Mouse (Mus musculus): ENCODE results near the gene Gga1. TPM values are rescaled to one million over a fixed set of nuclear protein-coding genes. Genes with fewer than 3 reads are reported as not detected.

The Gga1 gene
- 71.2 TPM for polyA plus RNA-seq (2012; fragmentation: generic; extraction: Trizol)
- long read RNA-seq, experiment 1, transcript Gga1-201 (17 exons, 3,034 nt) = major isoform, 15 of 36 reads
- long read RNA-seq, experiment 1, partial matches to known transcripts = 21 of 36 reads
- long read RNA-seq, experiment 1, other reads (novel, unspliced or antisense) = 0 of 36 reads
- long read RNA-seq, experiment 2, transcript Gga1-201 (17 exons, 3,034 nt) = major isoform, 516 of 590 reads
- long read RNA-seq, experiment 2, partial matches to known transcripts = 17 of 590 reads
- long read RNA-seq, experiment 2, other reads (novel, unspliced or antisense) = 57 of 590 reads

GRCm38 (mm10) chr15:78876991-78877809 is at the start of gene Gga1:
Gene Gga1, plus strand, starts transcription at chr15:78877190.
- Histone ChIP-seq H3K36me3 (ENCODE audit: control insufficient read depth, insufficient read depth) (peaks cover 22% of the 10 kb centered on the region), H3ac (ENCODE audit: control insufficient read depth, insufficient read length, low read depth) (peak within 1 kb of the TSS; percentile 66), H3K79me3 (ENCODE audit: low read depth) (peaks cover 6% of the 10 kb centered on the region), H3K79me2 (ENCODE audit: control insufficient read depth, insufficient read depth) (peaks cover 26% of the 10 kb centered on the region), H3K4me3 (ENCODE audit: insufficient read depth, poor library complexity, severe bottlenecking) (peak within 1 kb of the TSS; percentile 98), H3K27me3 (ENCODE audit: control insufficient read depth, insufficient read depth, insufficient read length) (no peaks in the 10 kb centered on the region)
- TF ChIP-seq CEBPB (IDR thresholded peaks at IDR 0.05; ENCODE audit: low read depth) (no peak), CTCF (IDR thresholded peaks at IDR 0.05; ENCODE audit: control insufficient read depth, insufficient read depth, insufficient read length) (peak; percentile 30), MAX (IDR thresholded peaks at IDR 0.05) (peak; percentile 60)

DNA sequence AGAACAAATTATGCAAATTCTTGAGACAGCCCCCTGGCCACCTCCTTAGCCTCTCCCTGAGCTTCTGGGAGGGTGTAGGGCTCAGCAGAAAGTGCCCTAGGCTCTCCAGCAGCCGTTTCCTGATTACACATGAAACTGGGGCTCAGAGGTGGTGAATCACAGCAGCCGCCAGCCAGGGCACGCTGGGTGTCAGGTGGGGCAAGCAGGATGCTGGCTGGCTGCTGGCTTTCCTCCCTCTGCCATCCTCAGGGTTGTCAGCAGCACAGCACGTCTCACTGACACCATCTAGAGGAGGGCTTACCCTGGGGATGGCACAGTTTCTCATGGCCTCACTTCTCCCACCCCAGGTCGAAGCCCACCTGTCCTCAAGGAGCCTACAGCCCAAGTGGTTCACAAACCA is 48.7 kb upstream of the Gga1 start:
- no peaks in the 10 kb centered on the region for H3K27me3 ChIP-seq (ENCODE audit: control insufficient read depth, insufficient read depth, insufficient read length)
- H3ac ChIP-seq (ENCODE audit: control insufficient read depth, insufficient read length, low read depth) = no peak overlapping the region
- TF ChIP-seq FOSL1 (IDR thresholded peaks at IDR 0.05; ENCODE audit: insufficient read depth, low read length, poor library complexity, severe bottlenecking) (no peak), MAX (IDR thresholded peaks at IDR 0.05) (peak; percentile 81), CTCF (IDR thresholded peaks at IDR 0.05; ENCODE audit: control insufficient read depth, insufficient read depth, insufficient read length) (peak; percentile 20), MYOG (IDR thresholded peaks at IDR 0.05; ENCODE audit: control insufficient read depth, extremely low read depth, insufficient read length) (no peak)
- no peaks in the 10 kb centered on the region for H3K36me3 ChIP-seq (ENCODE audit: control insufficient read depth, insufficient read depth)
- H3K79me3 ChIP-seq (ENCODE audit: low read depth) = no peaks in the 10 kb centered on the region
- H3K79me2 ChIP-seq (ENCODE audit: control insufficient read depth, insufficient read depth) = no peaks in the 10 kb centered on the region
- no peak overlapping the region for H3K4me3 ChIP-seq (ENCODE audit: insufficient read depth, poor library complexity, severe bottlenecking)

GRCm38 (mm10) chr15:78829636-78830035 is 47.4 kb upstream of the Gga1 start:
- H3K79me2 ChIP-seq (ENCODE audit: control insufficient read depth, insufficient read depth) = no peaks in the 10 kb centered on the region
- TF ChIP-seq MYOD1 (IDR thresholded peaks at IDR 0.05; ENCODE audit: control insufficient read depth, insufficient read length, low read depth) (no peak), USF1 (IDR thresholded peaks at IDR 0.05; ENCODE audit: low read depth) (no peak), MYOG (IDR thresholded peaks at IDR 0.05; ENCODE audit: control insufficient read depth, extremely low read depth, insufficient read length) (no peak), CTCF (IDR thresholded peaks at IDR 0.05; ENCODE audit: control insufficient read depth, insufficient read depth, insufficient read length) (no peak), FOSL1 (IDR thresholded peaks at IDR 0.05; ENCODE audit: insufficient read depth, low read length, poor library complexity, severe bottlenecking) (no peak), CEBPB (IDR thresholded peaks at IDR 0.05; ENCODE audit: low read depth) (no peak), MAX (IDR thresholded peaks at IDR 0.05) (no peak)

GRCm38 (mm10) chr15:78830742-78831719 is 46.0 kb upstream of the Gga1 start:
- no peak for TF ChIP-seq CTCF (IDR thresholded peaks at IDR 0.05; ENCODE audit: control insufficient read depth, insufficient read depth, insufficient read length)
- no peak overlapping the region for H3ac ChIP-seq (ENCODE audit: control insufficient read depth, insufficient read length, low read depth)
- no peaks in the 10 kb centered on the region for H3K79me3 ChIP-seq (ENCODE audit: low read depth)
- no peaks in the 10 kb centered on the region for H3K27me3 ChIP-seq (ENCODE audit: control insufficient read depth, insufficient read depth, insufficient read length)
- no peak overlapping the region for H3K4me3 ChIP-seq (ENCODE audit: insufficient read depth, poor library complexity, severe bottlenecking)
- H3K79me2 ChIP-seq (ENCODE audit: control insufficient read depth, insufficient read depth) = no peaks in the 10 kb centered on the region
- no peaks in the 10 kb centered on the region for H3K36me3 ChIP-seq (ENCODE audit: control insufficient read depth, insufficient read depth)

More at GRCm38 (mm10) chr15:78829636-78830035, 47.4 kb upstream of the Gga1 start:
- Histone ChIP-seq H3K36me3 (ENCODE audit: control insufficient read depth, insufficient read depth) (no peaks in the 10 kb centered on the region), H3K27me3 (ENCODE audit: control insufficient read depth, insufficient read depth, insufficient read length) (no peaks in the 10 kb centered on the region), H3ac (ENCODE audit: control insufficient read depth, insufficient read length, low read depth) (no peak overlapping the region), H3K4me3 (ENCODE audit: insufficient read depth, poor library complexity, severe bottlenecking) (no peak overlapping the region), H3K79me3 (ENCODE audit: low read depth) (no peaks in the 10 kb centered on the region)

GRCm38 (mm10) chr15:78831720-78832657 is 45.0 kb upstream of the Gga1 start:
- TF ChIP-seq MYOG (IDR thresholded peaks at IDR 0.05; ENCODE audit: control insufficient read depth, extremely low read depth, insufficient read length) = no peak
- no peak for TF ChIP-seq MAX (IDR thresholded peaks at IDR 0.05)
- no peak for TF ChIP-seq FOSL1 (IDR thresholded peaks at IDR 0.05; ENCODE audit: insufficient read depth, low read length, poor library complexity, severe bottlenecking)
- no peak for TF ChIP-seq MYOD1 (IDR thresholded peaks at IDR 0.05; ENCODE audit: control insufficient read depth, insufficient read length, low read depth)
- no peak for TF ChIP-seq CEBPB (IDR thresholded peaks at IDR 0.05; ENCODE audit: low read depth)
- TF ChIP-seq CTCF (IDR thresholded peaks at IDR 0.05; ENCODE audit: control insufficient read depth, insufficient read depth, insufficient read length) = no peak
- no peak overlapping the region for H3ac ChIP-seq (ENCODE audit: control insufficient read depth, insufficient read length, low read depth)
- no peak overlapping the region for H3K4me3 ChIP-seq (ENCODE audit: insufficient read depth, poor library complexity, severe bottlenecking)
- H3K79me2 ChIP-seq (ENCODE audit: control insufficient read depth, insufficient read depth) = no peaks in the 10 kb centered on the region
- H3K27me3 ChIP-seq (ENCODE audit: control insufficient read depth, insufficient read depth, insufficient read length) = no peaks in the 10 kb centered on the region
- no peaks in the 10 kb centered on the region for H3K79me3 ChIP-seq (ENCODE audit: low read depth)
- no peaks in the 10 kb centered on the region for H3K36me3 ChIP-seq (ENCODE audit: control insufficient read depth, insufficient read depth)

Measured in C2C12 (cell line).